Mouse (Mus musculus) kidney, postnatal 4 days (tissue): ENCODE data around the gene C2cd4d.
A peak's percentile ranks its signal among the peaks of the same experiment; 100 is the strongest.

ENCODE experiments used
- DNase-seq, 2 experiments: peaks; one replicate each; pipeline ENCODE4 v3.0.0; 2021; ENCODE audit warnings: mixed read lengths in 2 of 2

Gene C2cd4d

GRCm38 (mm10) chr3:94362138-94362537 is at the start of gene C2cd4d:
C2cd4d (plus strand) TSS chr3:94362438.
- DNase-seq = no peak

GRCm38 (mm10) chr3:94328681-94329080 is 33.6 kb upstream of the C2cd4d start:
- peak in 1 of 2 experiments; percentile 10 for DNase-seq

- no peak for DNase-seq
Measured at GRCm38 (mm10) chr3:94334442-94334841, 27.8 kb upstream of the C2cd4d start.

GRCm38 (mm10) chr3:94338522-94338921 is 23.7 kb upstream of the C2cd4d start:
- no peak for DNase-seq

GRCm38 (mm10) chr3:94341959-94342422 is 20.2 kb upstream of the C2cd4d start, which contains the start of gene Them5:
Them5 (plus strand) TSS chr3:94342099.
- peak; percentile 19 to 29 for DNase-seq

- DNase-seq = no peak
Measured at GRCm38 (mm10) chr3:94342552-94342951, 19.7 kb upstream of the C2cd4d start.

GRCm38 (mm10) chr3:94344182-94344581 is 18.1 kb upstream of the C2cd4d start:
- no peak for DNase-seq

- no peak for DNase-seq
Measured at GRCm38 (mm10) chr3:94344897-94345296, 17.3 kb upstream of the C2cd4d start.

- DNase-seq = no peak
Measured at GRCm38 (mm10) chr3:94348146-94348545, 14.1 kb upstream of the C2cd4d start.

GRCm38 (mm10) chr3:94360812-94361211 is 1.4 kb upstream of the C2cd4d start:
- DNase-seq = peak; percentile 19 to 34

GRCm38 (mm10) chr3:94363291-94364153 is 1.3 kb downstream of the C2cd4d start:
- DNase-seq = peak; percentile 60 to 79

GRCm38 (mm10) chr3:94364154-94364526 is 1.9 kb downstream of the C2cd4d start:
- no peak for DNase-seq

GRCm38 (mm10) chr3:94366761-94367160 is 4.5 kb downstream of the C2cd4d start:
- DNase-seq = peak; percentile 79 to 82

- no peak for DNase-seq
Measured at GRCm38 (mm10) chr3:94367511-94367910, 5.3 kb downstream of the C2cd4d start.

- no peak for DNase-seq
Measured at GRCm38 (mm10) chr3:94368631-94369030, 6.4 kb downstream of the C2cd4d start.

- no peak for DNase-seq
Measured at GRCm38 (mm10) chr3:94369709-94370108, 7.5 kb downstream of the C2cd4d start.

- DNase-seq = peak; percentile 88 to 94
Measured at GRCm38 (mm10) chr3:94371637-94372036, 9.4 kb downstream of the C2cd4d start.

GRCm38 (mm10) chr3:94372038-94372437 is 9.8 kb downstream of the C2cd4d start:
- DNase-seq = no peak

GRCm38 (mm10) chr3:94372641-94373040 is 10.4 kb downstream of the C2cd4d start, which contains the start of gene Rorc:
Rorc (plus strand) TSS chr3:94372794.
- DNase-seq = peak; percentile 64 to 78

- DNase-seq = peak; percentile 30 to 50
Measured at GRCm38 (mm10) chr3:94373090-94373489, 10.9 kb downstream of the C2cd4d start.

GRCm38 (mm10) chr3:94373597-94374011 is 11.4 kb downstream of the C2cd4d start:
- peak; percentile 72 to 82 for DNase-seq

GRCm38 (mm10) chr3:94374636-94375035 is 12.4 kb downstream of the C2cd4d start:
- peak; percentile 31 to 57 for DNase-seq

GRCm38 (mm10) chr3:94375146-94375545 is 12.9 kb downstream of the C2cd4d start:
- DNase-seq = no peak

- DNase-seq = no peak
Measured at GRCm38 (mm10) chr3:94375861-94376260, 13.6 kb downstream of the C2cd4d start.
